Mouse (Mus musculus) limb, embryonic 15.5 days (tissue): ENCODE results near the gene Slc13a5. TPM values are rescaled to one million over a fixed set of nuclear protein-coding genes. Genes with fewer than 3 reads are reported as not detected.

Experiments used
- polyA plus RNA-seq: library from polyadenylated mRNA; unstranded; fragments of >200 nt; fragmentation: Nextera tagmentation; extraction: Ambion mirVana; gene quantifications from 2 replicates; pipeline ENCODE4 v1.2.1, GENCODE M21; 2015

Gene Slc13a5
- polyA plus RNA-seq, 1 experiment from 2014 or later = 3.2 TPM

Other genes starting within 250 kb of the Slc13a5 start
- gene Aipl1, start 229.7 kb downstream of the Slc13a5 start, polyA plus RNA-seq = 0.43 and 0.45 TPM in 2 replicates
- 79.2 and 86.1 TPM in 2 replicates for gene Pimreg, start 225.2 kb downstream of the Slc13a5 start, polyA plus RNA-seq
- gene Pitpnm3, start 131.4 kb downstream of the Slc13a5 start, polyA plus RNA-seq = 0.68 and 0.70 TPM in 2 replicates
- 0.29 and 0.56 TPM in 2 replicates for gene Gm43951, start 60.4 kb downstream of the Slc13a5 start, polyA plus RNA-seq
- 12.9 and 14.7 TPM in 2 replicates for gene 4933427D14Rik, start 59.8 kb downstream of the Slc13a5 start, polyA plus RNA-seq
- 257 and 283 TPM in 2 replicates for gene Txndc17, start 59.7 kb downstream of the Slc13a5 start, polyA plus RNA-seq
- gene Med31, start 51.6 kb downstream of the Slc13a5 start, polyA plus RNA-seq = 36.6 and 40.0 TPM in 2 replicates
- 3.2 and 3.5 TPM in 2 replicates for gene Xaf1, start 34.4 kb upstream of the Slc13a5 start, polyA plus RNA-seq
- not detected in 2 replicates for gene Fbxo39, start 47.2 kb upstream of the Slc13a5 start, polyA plus RNA-seq
- 1.5 and 1.6 TPM in 2 replicates for gene Tekt1, start 95.2 kb upstream of the Slc13a5 start, polyA plus RNA-seq
- gene Smtnl2, start 144.5 kb upstream of the Slc13a5 start, polyA plus RNA-seq = 85.0 and 97.2 TPM in 2 replicates
- gene Ggt6, start 168.3 kb upstream of the Slc13a5 start, polyA plus RNA-seq = 10.4 and 11.5 TPM in 2 replicates
- 127 and 128 TPM in 2 replicates for gene Mybbp1a, start 174.1 kb upstream of the Slc13a5 start, polyA plus RNA-seq
- gene Spns2, start 222.7 kb upstream of the Slc13a5 start, polyA plus RNA-seq = 10.6 TPM in 2 replicates